Mouse (Mus musculus) heart, postnatal 14 days (tissue): Measurements from ENCODE around the gene Negr1. TPM values are rescaled to one million over a fixed set of nuclear protein-coding genes. Genes with fewer than 3 reads are reported as not detected.

Source experiments
- DNase-seq, 2 experiments: peaks; one replicate each; pipeline ENCODE4 v3.0.0; 2021 to 2022
- intact Hi-C: fragments of 180-260 bp; cut with DNase I; formaldehyde crosslinking; loops from one replicate; pipeline ENCODE4 v1.15.1; 2025
- total RNA-seq, 2 experiments: library from RNA; stranded (reverse); gene quantifications; 2 replicates each; pipeline ENCODE4 v1.2.3; 2021

Gene Negr1
- total RNA-seq, 2 experiments from 2014 or later: 1.5 to 3.4 TPM

DNA sequence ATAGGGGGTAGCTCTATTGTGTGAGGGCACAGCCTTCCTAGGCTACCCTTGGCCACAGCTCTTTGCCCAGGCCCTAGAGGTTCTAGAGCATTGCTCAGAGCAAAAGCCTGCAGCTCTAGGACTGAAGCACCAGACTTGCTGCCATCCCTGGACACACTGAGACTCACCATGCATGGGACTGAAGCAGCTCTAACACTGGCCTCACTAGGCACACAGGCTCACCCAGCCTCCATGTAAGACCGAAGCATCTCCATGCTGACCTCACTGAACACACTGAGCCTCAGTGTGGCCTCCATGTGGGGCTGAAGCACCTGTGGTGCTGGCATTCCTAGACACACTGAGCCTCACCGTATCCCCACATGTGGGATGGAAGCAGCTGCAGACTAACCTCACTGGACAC lies 101.0 kb downstream of the Negr1 start:
- no peak for DNase-seq
- intact Hi-C loops: no loop called here

GRCm38 (mm10) chr3:156672560-156672959 lies 111.0 kb downstream of the Negr1 start:
- no peak for DNase-seq
- intact Hi-C loops: no loop called here

GRCm38 (mm10) chr3:156690059-156690605 lies 128.5 kb downstream of the Negr1 start:
- intact Hi-C loops: no loop called here
- DNase-seq: no peak

GRCm38 (mm10) chr3:156698687-156699086 lies 137.1 kb downstream of the Negr1 start:
- intact Hi-C loops: no loop called here
- DNase-seq: no peak

DNA sequence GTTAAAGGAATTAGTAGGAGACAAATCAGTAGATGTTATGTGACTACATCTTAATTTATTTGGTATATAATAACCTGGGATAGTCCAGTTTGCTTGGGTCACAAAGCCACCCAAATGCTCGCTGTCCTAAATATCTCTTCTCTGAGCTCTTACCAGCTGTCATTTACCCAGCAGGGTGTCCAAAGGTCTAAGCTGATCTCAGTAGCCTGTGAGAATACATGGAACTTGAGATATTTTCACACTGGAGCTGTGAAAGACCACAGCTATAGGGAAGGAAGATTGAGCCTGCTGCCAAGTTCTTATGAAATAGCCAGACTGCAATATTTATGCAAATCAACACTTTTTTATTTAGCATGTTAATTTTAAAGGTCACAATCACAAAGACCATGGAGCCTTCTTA lies 141.6 kb downstream of the Negr1 start:
- intact Hi-C loops: no loop called here
- DNase-seq: no peak

GRCm38 (mm10) chr3:156710240-156710639 lies 148.6 kb downstream of the Negr1 start:
- intact Hi-C loops: no loop called here
- no peak for DNase-seq

GRCm38 (mm10) chr3:156710693-156711092 lies 149.1 kb downstream of the Negr1 start:
- peak in 1 of 2 experiments; percentile 24 for DNase-seq

GRCm38 (mm10) chr3:156736335-156736734 lies 174.7 kb downstream of the Negr1 start:
- no peak for DNase-seq
- intact Hi-C loops: no loop called here

More at GRCm38 (mm10) chr3:156710693-156711092, 149.1 kb downstream of the Negr1 start:
- intact Hi-C loops: no loop called here

GRCm38 (mm10) chr3:156739529-156739928 lies 177.9 kb downstream of the Negr1 start:
- DNase-seq: no peak
- intact Hi-C loops: no loop called here

DNA sequence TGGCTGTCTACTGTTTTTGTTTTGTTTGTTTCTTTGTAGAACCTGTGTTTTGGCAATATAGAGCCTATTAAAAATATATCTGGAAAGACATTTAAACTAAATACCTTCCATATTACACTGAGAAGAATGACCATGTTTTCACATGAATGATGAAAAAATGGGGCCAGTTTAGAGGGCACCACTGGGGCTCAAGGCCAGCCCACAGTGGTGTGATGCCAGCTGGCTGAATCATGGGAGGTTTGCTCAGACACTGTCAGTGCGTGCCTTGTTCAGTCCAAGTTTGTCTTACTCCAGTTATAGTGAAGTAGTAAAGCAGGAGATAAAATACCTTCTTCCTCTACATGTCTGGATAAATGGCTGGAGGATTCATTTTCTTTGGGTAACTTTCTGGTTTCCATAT lies 181.7 kb downstream of the Negr1 start:
- no peak for DNase-seq
- intact Hi-C loops: no loop called here

GRCm38 (mm10) chr3:156745218-156745770 lies 183.7 kb downstream of the Negr1 start:
- intact Hi-C loops: no loop called here
- no peak for DNase-seq

DNA sequence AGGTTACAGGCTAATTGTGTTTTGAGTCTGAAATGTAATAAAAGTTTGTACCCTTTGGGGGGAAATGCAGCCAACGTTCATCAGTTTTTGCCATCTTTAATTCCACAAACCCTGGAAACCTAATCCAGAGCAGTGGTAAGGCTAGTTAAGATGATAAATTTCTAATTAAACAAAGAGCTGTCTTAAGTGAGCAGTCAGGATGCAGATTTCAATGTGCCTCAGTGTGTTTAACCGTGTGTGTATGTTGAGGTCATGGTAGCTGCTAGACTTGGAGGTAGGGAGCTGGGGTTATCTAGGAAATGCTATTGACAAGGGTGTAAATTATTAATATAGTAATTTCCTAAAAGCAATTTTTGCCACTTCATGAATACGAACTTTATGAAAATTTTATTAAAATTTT lies 185.9 kb downstream of the Negr1 start:
- intact Hi-C loops: no loop called here
- DNase-seq: no peak

- no peak for DNase-seq
- intact Hi-C loops: no loop called here
Measured at GRCm38 (mm10) chr3:156753780-156754373, 192.3 kb downstream of the Negr1 start.

- intact Hi-C loops: no loop called here
- DNase-seq: no peak
Measured at GRCm38 (mm10) chr3:156754790-156755530, 193.4 kb downstream of the Negr1 start.

DNA sequence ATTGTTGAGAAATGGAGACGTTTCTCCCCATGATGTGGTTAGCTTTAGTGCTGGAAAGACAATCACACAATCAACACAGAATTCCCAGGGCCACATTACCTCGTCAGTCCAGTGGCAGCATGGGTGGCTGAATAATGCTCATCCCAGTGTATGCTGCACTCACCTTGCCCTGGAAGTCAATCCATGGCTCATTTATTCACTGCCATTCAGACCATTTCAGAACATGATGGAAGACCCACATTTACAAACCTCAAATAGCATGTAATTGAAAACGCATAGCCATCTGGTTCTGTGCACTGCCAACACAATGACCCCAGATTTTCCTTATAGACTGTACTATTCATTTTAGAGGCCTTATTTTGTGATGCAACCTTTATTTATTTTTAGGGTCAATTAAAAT lies 203.4 kb downstream of the Negr1 start:
- intact Hi-C loops: no loop called here

DNA sequence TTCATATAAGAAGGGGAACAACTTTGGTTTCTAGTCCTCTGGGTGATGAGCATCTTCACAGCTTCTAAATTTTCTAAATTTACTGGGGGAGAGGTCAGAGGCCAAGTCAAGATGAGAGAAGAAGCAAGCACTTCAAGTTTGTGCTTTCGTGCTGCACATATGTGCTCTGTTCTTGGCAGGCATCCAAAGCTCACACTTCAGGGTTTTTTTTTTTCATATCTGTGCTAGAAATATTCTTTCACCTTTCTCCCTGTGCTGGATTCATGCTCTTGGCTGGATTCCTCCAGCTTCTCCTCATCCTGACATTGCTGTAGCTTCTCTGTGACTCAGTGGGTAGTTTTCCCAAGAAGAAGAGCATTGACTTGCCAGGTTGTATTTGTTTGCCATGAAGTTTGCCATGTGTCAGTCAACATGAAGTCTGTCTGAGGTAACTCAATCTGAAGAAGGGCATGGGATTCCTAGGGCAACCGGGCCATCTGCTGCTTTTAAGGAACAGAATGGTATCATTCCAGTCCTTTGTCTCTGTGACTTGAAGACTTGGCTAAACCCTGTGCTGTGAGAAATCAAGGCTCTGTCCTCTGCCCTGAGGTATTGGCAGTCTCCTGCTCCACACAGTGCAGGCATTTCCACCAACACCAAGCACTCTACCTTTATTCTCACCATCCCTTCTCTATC lies 204.7 kb downstream of the Negr1 start:
- DNase-seq: no peak
- intact Hi-C loops: no loop called here

More for the DNA sequence above, 203.4 kb downstream of the Negr1 start:
- no peak for DNase-seq

- intact Hi-C loops: no loop called here
- DNase-seq: no peak
Measured at GRCm38 (mm10) chr3:156771626-156772025, 210.0 kb downstream of the Negr1 start.

GRCm38 (mm10) chr3:156772057-156772456 lies 210.5 kb downstream of the Negr1 start:
- intact Hi-C loops: no loop called here

DNA sequence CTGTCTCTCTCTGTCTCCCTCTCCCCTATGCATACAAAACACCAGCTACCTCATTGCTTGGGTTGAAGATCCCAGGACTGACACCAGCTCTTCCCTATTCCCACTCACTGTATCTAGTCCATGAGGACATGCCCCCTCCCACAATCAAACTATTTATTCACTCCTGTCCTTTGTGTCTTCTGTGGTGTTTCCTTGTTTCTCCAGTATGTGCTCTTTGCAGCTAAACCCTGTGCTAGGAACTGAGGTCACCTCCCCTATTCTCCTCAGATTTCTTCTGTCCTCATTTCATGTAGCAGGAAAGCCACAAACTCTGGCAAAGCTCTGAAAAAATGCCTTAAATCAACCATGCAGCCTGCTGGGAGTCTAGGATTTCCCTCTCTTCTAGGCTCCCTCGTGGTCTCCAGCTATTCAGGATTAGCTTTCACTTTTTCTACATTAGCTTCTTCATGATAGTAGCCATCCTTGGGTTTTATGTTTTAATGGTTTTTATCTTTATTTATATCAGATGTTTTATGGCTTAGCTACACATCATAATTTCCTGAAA lies 222.8 kb downstream of the Negr1 start:
- DNase-seq: no peak
- intact Hi-C loops: no loop called here

More at GRCm38 (mm10) chr3:156772057-156772456, 210.5 kb downstream of the Negr1 start:
- DNase-seq: no peak

DNA sequence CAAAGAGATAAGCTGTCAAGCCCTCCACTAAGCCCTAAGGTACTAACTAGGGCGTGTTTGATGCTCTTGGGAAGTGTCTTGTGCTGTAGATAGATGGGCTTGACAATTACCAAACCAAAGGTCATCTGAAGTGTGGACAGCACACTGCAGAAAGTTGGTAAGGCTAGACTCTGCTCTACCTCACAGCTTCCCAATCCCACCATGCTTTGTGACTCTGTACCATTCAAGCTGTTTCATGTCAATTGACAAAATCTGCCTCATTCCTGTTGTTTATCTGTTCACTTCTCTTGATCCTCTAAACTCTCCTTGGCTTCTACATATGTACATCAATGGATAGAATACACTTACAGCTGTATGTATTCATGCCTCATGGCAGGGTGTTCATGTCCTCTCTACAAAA lies 224.8 kb downstream of the Negr1 start:
- no peak for DNase-seq
- intact Hi-C loops: no loop called here

GRCm38 (mm10) chr3:156791234-156791633 lies 229.6 kb downstream of the Negr1 start:
- no peak for DNase-seq
- intact Hi-C loops: no loop called here
